Mouse (Mus musculus) lung, postnatal 10 days (tissue): ENCODE data around the gene Sh3glb2.

Source experiments
- DNase-seq: peaks from one replicate; pipeline ENCODE4 v3.0.0; 2021

Sh3glb2 gene

DNA sequence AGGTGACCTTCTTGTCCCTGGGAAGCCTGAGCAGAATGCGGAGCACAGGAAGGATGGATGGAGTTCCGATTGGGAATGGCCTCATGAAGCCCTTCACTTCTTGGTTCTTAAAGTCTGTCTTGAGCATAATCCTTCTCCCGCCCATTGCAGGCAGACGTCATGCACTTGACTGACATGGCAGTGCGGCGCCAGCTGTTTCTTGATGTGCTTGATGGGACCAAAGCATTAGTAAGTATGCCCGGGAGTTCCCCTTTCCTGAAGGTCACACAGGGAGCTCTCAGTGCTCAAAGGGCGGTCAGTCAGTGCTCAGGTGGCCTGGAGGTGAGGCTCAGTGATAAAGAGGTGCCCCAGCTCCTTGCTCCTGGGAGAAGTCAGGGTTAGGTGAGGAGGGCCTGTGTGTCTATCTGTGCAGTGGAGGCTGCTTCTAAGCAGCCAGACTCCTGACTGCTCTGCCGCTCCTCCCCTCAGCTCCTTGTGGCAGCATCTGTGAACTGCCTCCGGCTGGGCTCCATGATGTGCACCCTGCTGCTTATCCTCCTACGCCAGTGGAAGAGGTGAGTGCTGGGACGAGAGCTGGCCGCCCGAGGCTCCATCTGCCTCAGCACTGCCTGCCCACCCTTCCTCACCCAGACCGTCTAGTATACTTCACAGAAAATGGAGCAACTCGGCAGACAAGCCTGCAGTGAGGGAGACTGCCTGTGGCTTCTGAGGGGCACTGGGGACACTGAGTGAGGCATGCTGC, 22.8 kb downstream of the Sh3glb2 start:
- DNase-seq, result no peak

DNA sequence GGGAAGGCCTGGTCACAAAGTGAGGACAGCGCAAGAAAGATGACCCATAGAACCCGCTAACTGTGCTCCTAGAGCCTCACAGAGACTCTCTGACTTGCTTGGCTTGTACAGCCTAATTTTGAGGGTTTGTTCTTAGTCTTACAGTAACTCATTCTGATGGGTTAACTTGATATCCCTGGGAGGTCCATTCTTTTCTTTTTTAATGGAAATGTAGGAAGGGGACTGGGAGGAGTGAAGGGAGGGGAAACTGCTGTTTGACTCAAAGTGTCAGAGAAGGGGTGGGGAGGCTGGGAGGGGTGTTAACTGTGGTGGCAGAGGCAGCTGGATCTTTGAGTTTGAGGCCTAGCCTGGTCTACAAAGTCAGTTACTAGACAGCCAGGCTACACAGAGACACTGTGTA, 23.8 kb downstream of the Sh3glb2 start:
- no peak for DNase-seq

DNA sequence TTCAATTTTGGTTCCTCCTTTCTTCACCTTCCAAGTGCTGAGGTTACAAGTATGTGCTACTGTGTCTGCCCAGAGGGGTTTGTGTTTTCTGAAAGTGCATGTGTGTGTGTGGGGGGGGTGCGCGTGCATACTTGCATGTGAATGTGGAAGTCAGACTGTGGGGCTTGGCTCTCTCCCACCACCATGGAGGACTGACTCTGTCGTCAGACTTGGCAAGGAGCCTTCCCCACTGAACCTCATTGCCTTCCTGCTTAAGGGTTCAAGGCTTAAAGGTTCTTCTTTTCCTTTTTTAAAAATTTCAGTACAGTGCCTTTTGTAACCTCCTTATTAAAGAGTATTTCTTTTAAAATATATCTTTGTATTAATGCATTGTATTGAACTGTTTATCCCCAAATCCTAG, 30.3 kb downstream of the Sh3glb2 start:
- no peak for DNase-seq

DNA sequence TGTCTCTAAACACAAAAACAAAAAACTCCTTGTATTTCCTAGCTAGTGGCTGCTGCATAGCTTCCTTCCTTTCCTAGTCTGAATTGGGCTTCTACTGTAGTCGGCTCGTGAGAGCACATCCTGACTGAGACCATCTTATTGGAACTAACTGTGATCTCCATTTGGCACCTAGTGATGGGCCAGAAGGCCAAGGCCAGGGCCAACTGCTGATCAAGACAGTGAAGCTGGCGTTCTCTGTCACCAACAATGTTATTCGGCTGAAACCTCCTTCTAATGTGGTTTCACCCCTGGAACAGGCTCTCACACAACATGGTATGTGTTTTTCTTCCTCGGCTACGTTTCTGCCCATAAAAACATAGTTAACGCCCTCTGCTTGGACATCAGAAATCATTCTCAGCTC, 31.9 kb downstream of the Sh3glb2 start:
- DNase-seq, result no peak

DNA sequence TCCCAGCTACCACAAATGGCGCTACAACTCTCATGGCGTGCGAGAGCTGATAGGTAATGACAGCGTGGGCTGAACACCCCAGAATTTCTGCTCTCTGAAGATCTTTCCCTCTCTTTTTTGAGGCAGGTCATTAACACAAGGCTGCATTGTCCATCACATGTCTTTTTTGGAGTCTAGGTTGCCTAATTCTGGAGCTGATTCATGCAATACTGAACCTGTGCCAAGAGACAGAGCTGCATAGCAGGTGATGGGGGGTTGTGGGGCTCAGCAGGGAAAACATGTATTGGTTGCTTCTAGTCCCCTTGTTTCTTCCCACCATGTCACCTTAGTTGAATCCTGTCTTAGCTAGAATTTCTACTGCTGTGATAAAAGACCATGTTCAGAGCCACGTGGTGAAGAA, 33.8 kb downstream of the Sh3glb2 start:
- DNase-seq, result no peak

DNA sequence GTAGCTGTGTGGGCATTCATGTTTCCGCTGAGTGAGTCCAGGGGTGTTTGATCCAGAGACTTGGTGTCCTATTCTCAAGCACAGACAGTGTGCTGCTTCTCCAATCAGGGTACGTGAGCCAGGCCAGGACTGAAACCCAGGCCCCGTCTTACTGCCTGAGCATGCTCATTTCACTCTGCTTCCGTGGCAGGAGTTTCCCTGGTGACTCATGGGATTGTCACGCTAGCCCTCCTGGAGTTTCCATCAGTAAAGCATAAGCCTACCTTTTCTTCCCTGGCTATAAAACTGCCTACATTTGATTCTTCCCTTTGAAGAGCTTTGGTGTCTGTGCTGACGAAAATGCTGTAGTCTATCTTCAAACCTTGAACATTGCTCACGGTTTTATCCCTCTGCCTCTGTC, 36.0 kb downstream of the Sh3glb2 start:
- DNase-seq, result no peak

DNA sequence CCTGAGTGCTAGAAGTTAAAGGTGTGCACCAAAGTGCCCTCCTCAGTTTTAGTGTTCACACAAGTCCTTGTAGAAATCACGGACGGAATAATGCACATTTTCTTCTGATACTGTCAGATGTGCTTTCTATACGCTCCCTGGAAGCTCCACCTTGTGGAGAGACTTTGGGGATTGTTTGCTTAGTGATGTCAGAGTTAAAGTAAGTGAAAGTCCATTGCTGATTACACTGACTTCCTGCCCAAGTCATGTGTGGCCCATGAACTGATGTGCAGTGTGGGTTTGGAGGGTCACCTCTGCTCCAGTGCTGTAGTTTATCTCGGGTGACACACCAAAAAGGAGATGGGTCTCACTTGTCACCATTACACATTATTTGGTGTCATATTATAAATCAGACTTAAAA, 39.9 kb downstream of the Sh3glb2 start:
- no peak for DNase-seq

DNA sequence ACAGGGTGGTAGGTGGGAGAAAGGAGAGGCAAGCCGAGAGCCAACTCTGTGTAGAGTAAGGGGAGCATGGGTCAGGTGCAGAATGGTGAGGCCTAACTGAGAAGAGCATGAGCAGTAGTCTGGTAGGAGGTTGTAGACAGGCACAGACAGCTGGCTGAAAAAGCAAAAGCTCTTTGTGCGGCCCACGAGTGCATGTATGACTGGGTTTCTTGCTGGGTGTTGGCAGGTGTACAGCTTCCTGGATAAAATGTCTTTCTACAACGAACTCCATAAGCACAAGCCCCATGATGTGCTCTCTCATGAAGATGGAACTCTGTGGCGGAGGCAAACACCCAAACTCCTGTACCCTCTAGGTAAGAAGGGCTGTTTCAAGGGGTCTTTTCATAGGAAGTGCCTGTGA, 42.2 kb downstream of the Sh3glb2 start:
- DNase-seq, result no peak

DNA sequence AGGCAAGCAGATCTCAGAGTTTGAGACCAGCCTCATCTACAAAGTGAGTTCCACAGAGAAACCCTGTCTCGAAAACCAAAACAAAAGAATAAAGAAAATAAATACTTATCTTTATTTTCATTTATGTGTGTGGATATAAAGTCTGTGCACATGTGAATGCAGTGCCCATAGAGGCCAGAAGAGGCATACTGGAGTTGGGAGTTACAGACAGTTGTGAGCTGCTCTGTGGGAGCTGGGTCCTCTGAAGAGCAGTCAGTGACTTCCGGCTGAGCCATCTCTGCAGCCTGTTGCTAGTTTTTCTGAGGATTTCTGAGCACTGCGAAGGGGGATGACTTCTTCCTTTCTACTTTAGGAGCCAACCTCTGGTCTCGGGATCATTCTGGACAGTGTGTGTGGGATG, 43.0 kb downstream of the Sh3glb2 start:
- no peak for DNase-seq

DNA sequence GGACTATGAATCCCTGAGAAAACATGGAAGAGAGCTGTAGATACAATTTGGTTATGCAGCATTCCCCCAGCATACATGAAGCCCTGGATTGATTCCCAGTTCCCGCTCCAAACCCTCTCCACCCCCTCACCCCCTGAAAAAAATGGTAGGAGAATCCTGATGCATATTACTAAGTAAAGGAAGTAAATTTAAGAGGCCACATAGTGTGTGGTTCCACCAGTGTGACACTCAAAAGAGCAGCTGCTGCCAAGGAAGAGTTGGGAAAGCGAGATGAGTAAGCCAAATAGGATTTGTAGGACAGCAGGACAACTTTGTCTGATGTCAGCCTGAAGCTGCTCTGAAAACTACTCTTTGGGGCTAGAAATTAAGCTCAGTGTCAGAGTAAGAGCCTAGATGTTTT, 47.7 kb downstream of the Sh3glb2 start:
- no peak for DNase-seq

DNA sequence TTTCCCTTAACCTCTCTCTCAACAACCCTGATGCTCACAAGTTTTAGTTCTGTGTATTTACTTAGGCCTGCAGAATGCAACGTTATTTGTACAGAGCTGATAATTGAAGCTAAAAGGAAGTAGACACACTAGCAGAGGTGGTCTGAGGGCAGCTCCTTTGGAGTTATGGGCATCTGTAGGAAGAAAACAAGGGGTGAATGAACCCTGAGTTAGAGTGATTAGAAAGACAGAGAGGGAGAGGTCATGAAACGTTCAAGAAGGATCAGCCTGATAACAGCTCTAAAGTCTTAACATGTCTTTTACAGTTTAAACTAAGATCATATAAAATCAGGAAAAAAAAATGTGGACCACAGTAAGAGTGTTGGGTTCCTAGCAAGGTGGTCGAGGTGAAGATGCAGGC, 49.8 kb downstream of the Sh3glb2 start:
- no peak for DNase-seq

DNA sequence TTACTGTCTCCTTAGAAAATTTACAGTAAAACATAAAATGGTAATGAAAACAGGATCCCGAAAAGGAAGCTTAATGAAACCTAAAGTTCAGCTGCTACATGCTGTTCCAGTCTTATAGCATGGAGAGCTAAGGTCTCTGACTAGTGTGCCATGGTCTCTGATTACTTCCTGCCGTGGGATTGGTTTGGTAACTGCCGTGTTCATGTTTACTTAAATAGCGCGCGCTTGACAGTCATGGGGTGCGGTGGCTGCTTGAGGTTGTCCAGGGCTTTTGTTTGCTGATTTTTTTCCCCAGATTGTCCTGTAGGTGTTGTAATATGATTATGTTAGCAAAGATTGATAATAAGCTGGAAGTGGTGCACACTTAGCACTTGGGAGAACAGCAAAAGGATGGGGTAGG, 53.0 kb downstream of the Sh3glb2 start:
- no peak for DNase-seq

DNA sequence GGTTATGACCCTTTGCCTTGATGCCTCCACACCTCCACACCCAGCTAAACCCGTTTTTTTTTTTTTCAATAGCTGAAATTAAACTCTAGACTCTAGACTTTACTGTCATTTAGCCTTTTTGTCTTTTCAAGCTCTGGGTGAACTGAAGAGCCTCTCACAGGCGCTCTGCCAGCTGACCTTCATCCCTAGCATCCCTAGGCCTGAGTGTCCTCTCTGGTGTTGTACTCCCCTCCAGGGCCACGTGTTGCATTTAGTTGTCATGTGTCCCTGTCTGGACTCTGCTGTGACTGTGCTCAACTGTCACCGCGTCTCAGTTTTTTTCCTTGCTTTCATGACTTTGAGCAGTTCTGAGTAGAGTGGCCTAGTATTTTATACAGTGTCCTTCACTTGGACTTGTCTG, 59.2 kb downstream of the Sh3glb2 start:
- DNase-seq, result no peak

DNA sequence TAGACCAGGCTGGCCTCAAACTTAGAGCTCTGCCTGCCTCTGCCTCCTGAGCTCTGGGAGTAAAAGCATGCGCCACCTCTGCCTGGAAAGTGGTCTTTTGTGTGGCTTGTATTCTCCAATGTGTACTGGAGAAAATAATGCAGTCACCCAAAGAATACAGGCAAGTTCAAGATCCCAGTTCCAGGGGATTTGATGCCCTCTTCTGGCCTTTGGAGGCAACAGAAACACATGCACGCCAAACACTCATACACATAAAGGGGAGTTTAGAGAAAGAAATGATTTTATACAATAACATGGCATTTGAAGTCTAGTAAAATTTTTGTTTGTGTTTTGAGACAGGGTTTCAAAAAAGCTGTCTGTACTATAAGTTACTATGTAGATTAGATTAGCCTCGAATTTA, 59.6 kb downstream of the Sh3glb2 start:
- DNase-seq, result no peak
